Mouse (Mus musculus): ENCODE measurements around the gene Prune1. TPM values are rescaled to one million over a fixed set of nuclear protein-coding genes. Genes with fewer than 3 reads are reported as not detected.
A peak's percentile ranks its signal among the peaks of the same experiment; 100 is the strongest.

Prune1 gene
- polyA plus RNA-seq, 2 experiments: 6.8 to 8.0 TPM

- peaks cover 74% of the 10 kb centered on the region for H3K36me3 ChIP-seq (replicated peaks; ENCODE audit: control insufficient read depth, insufficient read depth, low read depth)
- no peaks in the 10 kb centered on the region for H3K27me3 ChIP-seq (ENCODE audit: control insufficient read depth, insufficient read depth, low read length)
- H3K27ac ChIP-seq: no peak overlapping the region
- no peak overlapping the region for H3K4me3 ChIP-seq (ENCODE audit: insufficient read depth in 1 of 2, low read depth in 2 of 2, low read length in 2 of 2)
- H3K9me3 ChIP-seq (ENCODE audit: control insufficient read depth, low read length): no peaks in the 10 kb centered on the region
- no peak overlapping the region for H3K4me2 ChIP-seq (ENCODE audit: low read depth)
- WGBS (ENCODE audit: insufficient replicate concordance): 62% methylated on average over 3 of the region's 3 CpGs
- peaks cover 0 to 8% of the 10 kb centered on the region in 2 experiments; a peak in 2 of 4 replicates for H3K4me1 ChIP-seq (replicated peaks; ENCODE audit: control insufficient read depth in 2 of 2, insufficient read depth in 2 of 2, low read length in 1 of 2)
- ATAC-seq (ENCODE audit: insufficient read depth) (no peak), DNase-seq (ENCODE audit: low read depth in 3 of 3, low spot score in 3 of 3) (no peak)
- no peak overlapping the region for H3K9ac ChIP-seq (replicated peaks)
- TF ChIP-seq CTCF (IDR thresholded peaks at IDR 0.05; ENCODE audit: low read depth): no peak
- no peak for TF ChIP-seq EP300 (IDR thresholded peaks at IDR 0.05; ENCODE audit: low read depth)
Measured at GRCm38 (mm10) chr3:95323429-95323828, 41.6 kb upstream of the Prune1 start.

GRCm38 (mm10) chr3:95319701-95320625 lies 38.1 kb upstream of the Prune1 start:
- no peak overlapping the region for H3K4me3 ChIP-seq (ENCODE audit: insufficient read depth in 1 of 2, low read depth in 2 of 2, low read length in 2 of 2)
- no peak for DNase-seq (ENCODE audit: low read depth in 3 of 3, low spot score in 3 of 3)
- 66% methylated on average over 12 of the region's 12 CpGs for WGBS (ENCODE audit: insufficient replicate concordance)

GRCm38 (mm10) chr3:95319110-95319509 lies 37.2 kb upstream of the Prune1 start:
- Histone ChIP-seq H3K4me2 (ENCODE audit: low read depth) (peak overlapping the region; percentile 44), H3K4me3 (ENCODE audit: insufficient read depth in 1 of 2, low read depth in 2 of 2, low read length in 2 of 2) (peak overlapping the region in 1 of 2 experiments; percentile 14; a peak in 1 of 4 replicates), H3K9ac (replicated peaks) (peak overlapping the region; percentile 27; the same call in 1 of the 2 replicates), H3K36me3 (replicated peaks; ENCODE audit: control insufficient read depth, insufficient read depth, low read depth) (peaks cover 47% of the 10 kb centered on the region), H3K27ac (no peak overlapping the region), H3K27me3 (ENCODE audit: control insufficient read depth, insufficient read depth, low read length) (no peaks in the 10 kb centered on the region), H3K9me3 (ENCODE audit: control insufficient read depth, low read length) (no peaks in the 10 kb centered on the region), H3K4me1 (replicated peaks; ENCODE audit: control insufficient read depth in 2 of 2, insufficient read depth in 2 of 2, low read length in 1 of 2) (peaks cover 21 to 32% of the 10 kb centered on the region in 2 experiments)
- no peak for ATAC-seq (ENCODE audit: insufficient read depth)
- no peak for TF ChIP-seq CTCF (IDR thresholded peaks at IDR 0.05; ENCODE audit: low read depth)
- no peak for TF ChIP-seq EP300 (IDR thresholded peaks at IDR 0.05; ENCODE audit: low read depth)
- DNase-seq (ENCODE audit: low read depth in 3 of 3, low spot score in 3 of 3): no peak
- 44% methylated on average over 2 of the region's 2 CpGs for WGBS (ENCODE audit: insufficient replicate concordance)

More at GRCm38 (mm10) chr3:95319701-95320625, 38.1 kb upstream of the Prune1 start:
- H3K27me3 ChIP-seq (ENCODE audit: control insufficient read depth, insufficient read depth, low read length): no peaks in the 10 kb centered on the region
- H3K9ac ChIP-seq (replicated peaks): no peak overlapping the region
- no peak for ATAC-seq (ENCODE audit: insufficient read depth)
- no peak for TF ChIP-seq EP300 (IDR thresholded peaks at IDR 0.05; ENCODE audit: low read depth)
- no peak for TF ChIP-seq CTCF (IDR thresholded peaks at IDR 0.05; ENCODE audit: low read depth)
- no peak overlapping the region for H3K27ac ChIP-seq
- peak overlapping the region; percentile 44 for H3K4me2 ChIP-seq (ENCODE audit: low read depth)
- peaks cover 14 to 26% of the 10 kb centered on the region in 2 experiments for H3K4me1 ChIP-seq (replicated peaks; ENCODE audit: control insufficient read depth in 2 of 2, insufficient read depth in 2 of 2, low read length in 1 of 2)
- peaks cover 52% of the 10 kb centered on the region for H3K36me3 ChIP-seq (replicated peaks; ENCODE audit: control insufficient read depth, insufficient read depth, low read depth)
- H3K9me3 ChIP-seq (ENCODE audit: control insufficient read depth, low read length): no peaks in the 10 kb centered on the region

- peaks cover 42% of the 10 kb centered on the region for H3K36me3 ChIP-seq (replicated peaks; ENCODE audit: control insufficient read depth, insufficient read depth, low read depth)
- H3K4me2 ChIP-seq (ENCODE audit: low read depth): peak overlapping the region; percentile 44
- H3K27me3 ChIP-seq (ENCODE audit: control insufficient read depth, insufficient read depth, low read length): no peaks in the 10 kb centered on the region
- H3K4me3 ChIP-seq (ENCODE audit: insufficient read depth in 1 of 2, low read depth in 2 of 2, low read length in 2 of 2): peak overlapping the region in 1 of 2 experiments; percentile 7; a peak in 1 of 4 replicates
- peaks cover 26 to 38% of the 10 kb centered on the region in 2 experiments for H3K4me1 ChIP-seq (replicated peaks; ENCODE audit: control insufficient read depth in 2 of 2, insufficient read depth in 2 of 2, low read length in 1 of 2)
- ATAC-seq (ENCODE audit: insufficient read depth) (no peak), DNase-seq (ENCODE audit: low read depth in 3 of 3, low spot score in 3 of 3) (peak in 1 of 3 experiments; percentile 42)
- H3K27ac ChIP-seq: no peak overlapping the region
- H3K9me3 ChIP-seq (ENCODE audit: control insufficient read depth, low read length): no peaks in the 10 kb centered on the region
- TF ChIP-seq EP300 (IDR thresholded peaks at IDR 0.05; ENCODE audit: low read depth) (no peak), CTCF (IDR thresholded peaks at IDR 0.05; ENCODE audit: low read depth) (no peak)
- H3K9ac ChIP-seq (replicated peaks): no peak overlapping the region
- WGBS (ENCODE audit: insufficient replicate concordance): 61% methylated on average over 6 of the region's 6 CpGs
Measured at GRCm38 (mm10) chr3:95318548-95318947, 36.7 kb upstream of the Prune1 start.
